Mouse (Mus musculus) liver, embryonic 11.5 days (tissue): ENCODE data around the gene Cks1b. TPM values are rescaled to one million over a fixed set of nuclear protein-coding genes. Genes with fewer than 3 reads are reported as not detected.

ENCODE experiments used
- ATAC-seq: fragments of 200-750 bp; cut with Nextera tagmentation; replicated peaks from 2 replicates; pipeline ENCODE4 v1.8.0; 2017; ENCODE audit warnings: moderate number of reproducible peaks, mild to moderate bottlenecking, moderate TSS enrichment, moderate library complexity; ENCODE audit not compliant: low FRiP score
- DNase-seq: peaks from one replicate; pipeline ENCODE4 v3.0.0-alpha.2; 2017; ENCODE audit warnings: low spot score
- H3K27ac ChIP-seq: fragments of 300-500 bp; sonication (generic); 2 replicates; pipeline ENCODE4 v1.5.1; 2014; ENCODE audit warnings: mild to moderate bottlenecking, low read depth, low read length, control low read depth
- H3K27me3 ChIP-seq: fragments of 300-500 bp; sonication (generic); replicated peaks from 2 replicates; pipeline ENCODE4 v1.6.1; 2014; ENCODE audit warnings: low read length, mixed read lengths; ENCODE audit not compliant: control insufficient read depth, insufficient read depth
- H3K36me3 ChIP-seq: fragments of 300-500 bp; sonication (generic); 2 replicates; pipeline ENCODE4 v1.6.1; 2014; ENCODE audit warnings: mild to moderate bottlenecking, low read length, moderate library complexity, mixed read lengths; ENCODE audit not compliant: control insufficient read depth, insufficient read depth
- H3K4me1 ChIP-seq: fragments of 300-500 bp; sonication (generic); replicated peaks from 2 replicates; pipeline ENCODE4 v1.6.1; 2014; ENCODE audit warnings: low read length, mixed read lengths; ENCODE audit not compliant: control insufficient read depth, insufficient read depth
- H3K4me2 ChIP-seq: fragments of 300-500 bp; sonication (generic); 2 replicates; pipeline ENCODE4 v1.6.1; 2014; ENCODE audit warnings: mild to moderate bottlenecking, control low read depth, moderate library complexity
- H3K4me3 ChIP-seq: fragments of 300-500 bp; sonication (generic); 2 replicates; pipeline ENCODE4 v1.5.1; 2014; ENCODE audit warnings: low read depth, low read length, control low read depth
- H3K9ac ChIP-seq: fragments of 300-500 bp; sonication (generic); 2 replicates; pipeline ENCODE4 v1.6.1; 2014; ENCODE audit warnings: low read depth, low read length, control low read depth
- H3K9me3 ChIP-seq: fragments of 300-500 bp; sonication (generic); 2 replicates; pipeline ENCODE4 v1.6.1; 2016; ENCODE audit warnings: low read length, inconsistent platforms, mixed read lengths; ENCODE audit not compliant: control insufficient read depth
- WGBS: fragments of 180-500 bp; shearing (Covaris S2); extraction: QIAGEN DNeasy Blood & Tissue Kit; methylation state at CpG from one replicate; pipeline ENCODE4 v1.1.7; 2014; 5-methylcytosine and 5-hydroxymethylcytosine counted together
- polyA plus RNA-seq: library from polyadenylated mRNA; unstranded; fragments of >200 nt; fragmentation: Nextera tagmentation; extraction: Ambion mirVana; gene quantifications from 2 replicates; pipeline ENCODE4 v1.2.1, GENCODE M21; 2014

The Cks1b gene
- polyA plus RNA-seq, 1 experiment from 2014 or later: 498 TPM

- H3K4me3 ChIP-seq: peak overlapping the region; percentile 64
- no peak overlapping the region for H3K27ac ChIP-seq
- peak overlapping the region; percentile 99 for H3K4me2 ChIP-seq
- DNase-seq: peak; percentile 70
- ATAC-seq: 0 out of 2 replicates have a peak, but pooled peaks have one; percentile 18
- WGBS: under 1% methylated on average over 41 of the region's 44 CpGs
- H3K36me3 ChIP-seq: no peaks in the 10 kb centered on the region
- no peaks in the 10 kb centered on the region; the same call in 1 of the 2 replicates for H3K27me3 ChIP-seq
- no peaks in the 10 kb centered on the region for H3K9me3 ChIP-seq
- peak overlapping the region; percentile 66 for H3K9ac ChIP-seq
- peaks cover 29% of the 10 kb centered on the region for H3K4me1 ChIP-seq
Observed at GRCm38 (mm10) chr3:89395806-89396653, 22.2 kb downstream of the Cks1b start.

- Histone ChIP-seq H3K9ac (peak overlapping the region; percentile 70), H3K4me2 (peak overlapping the region; percentile 99), H3K27ac (peak overlapping the region; percentile 2; the same call in 1 of the 2 replicates), H3K4me1 (peaks cover 35% of the 10 kb centered on the region), H3K36me3 (no peaks in the 10 kb centered on the region), H3K27me3 (no peaks in the 10 kb centered on the region; the same call in 1 of the 2 replicates), H3K9me3 (no peaks in the 10 kb centered on the region), H3K4me3 (peak overlapping the region; percentile 64)
- WGBS: 1% methylated on average over 10 of the region's 10 CpGs
- no peak for DNase-seq
- ATAC-seq: no peak
Observed at GRCm38 (mm10) chr3:89395419-89395805, 22.8 kb downstream of the Cks1b start.

GRCm38 (mm10) chr3:89394894-89395256 is 23.3 kb downstream of the Cks1b start:
- peak; percentile 80 for DNase-seq
- Histone ChIP-seq H3K4me2 (peak overlapping the region; percentile 99), H3K27ac (peak overlapping the region; percentile 88), H3K4me3 (peak overlapping the region; percentile 64), H3K9ac (peak overlapping the region; percentile 70), H3K9me3 (no peaks in the 10 kb centered on the region), H3K4me1 (peaks cover 35% of the 10 kb centered on the region), H3K27me3 (no peaks in the 10 kb centered on the region; the same call in 1 of the 2 replicates), H3K36me3 (no peaks in the 10 kb centered on the region)
- under 1% methylated on average over 12 of the region's 12 CpGs for WGBS
- peak; percentile 24; the same call in 1 of the 2 replicates for ATAC-seq

GRCm38 (mm10) chr3:89394006-89394893 is 23.9 kb downstream of the Cks1b start, which contains the start of gene Zbtb7b:
Zbtb7b (minus strand) TSS chr3:89394776.
- Histone ChIP-seq H3K9ac (peak within 1 kb of the TSS; percentile 70), H3K4me2 (peak within 1 kb of the TSS; percentile 99), H3K36me3 (no peaks in the 10 kb centered on the region), H3K4me3 (peak within 1 kb of the TSS; percentile 64), H3K9me3 (no peaks in the 10 kb centered on the region), H3K27me3 (no peaks in the 10 kb centered on the region; the same call in 1 of the 2 replicates), H3K4me1 (peaks cover 38% of the 10 kb centered on the region), H3K27ac (peak within 1 kb of the TSS; percentile 88)
- peak; percentile 66 for ATAC-seq
- peak; percentile 81 for DNase-seq
- WGBS: under 1% methylated on average over 38 of the region's 42 CpGs

- peak; percentile 92 for ATAC-seq
- WGBS: under 1% methylated on average over 15 of the region's 15 CpGs
- peak overlapping the region; percentile 88 for H3K27ac ChIP-seq
Observed at GRCm38 (mm10) chr3:89393605-89394004, 24.6 kb downstream of the Cks1b start.

GRCm38 (mm10) chr3:89392871-89393311 is 25.3 kb downstream of the Cks1b start:
- Histone ChIP-seq H3K27ac (peak overlapping the region; percentile 43; the same call in 1 of the 2 replicates), H3K4me3 (peak overlapping the region; percentile 64), H3K36me3 (no peaks in the 10 kb centered on the region), H3K27me3 (no peaks in the 10 kb centered on the region; the same call in 1 of the 2 replicates), H3K9me3 (no peaks in the 10 kb centered on the region), H3K4me1 (peaks cover 45% of the 10 kb centered on the region), H3K4me2 (peak overlapping the region; percentile 99), H3K9ac (peak overlapping the region; percentile 61)
- under 1% methylated on average over 23 of the region's 24 CpGs for WGBS
- ATAC-seq: no peak
- peak; percentile 59 for DNase-seq

More at GRCm38 (mm10) chr3:89393605-89394004, 24.6 kb downstream of the Cks1b start:
- H3K4me3 ChIP-seq: peak overlapping the region; percentile 64
- H3K4me2 ChIP-seq: peak overlapping the region; percentile 99
- H3K9ac ChIP-seq: peak overlapping the region; percentile 70
- DNase-seq: peak; percentile 96
- peaks cover 38% of the 10 kb centered on the region for H3K4me1 ChIP-seq
- H3K27me3 ChIP-seq: no peaks in the 10 kb centered on the region; the same call in 1 of the 2 replicates
- H3K36me3 ChIP-seq: no peaks in the 10 kb centered on the region
- H3K9me3 ChIP-seq: no peaks in the 10 kb centered on the region

GRCm38 (mm10) chr3:89391663-89392511 is 26.3 kb downstream of the Cks1b start:
- WGBS: 1% methylated on average over 51 of the region's 56 CpGs
- no peaks in the 10 kb centered on the region for H3K9me3 ChIP-seq
- peak overlapping the region; percentile 43 for H3K27ac ChIP-seq
- no peaks in the 10 kb centered on the region; the same call in 1 of the 2 replicates for H3K27me3 ChIP-seq
- H3K36me3 ChIP-seq: no peaks in the 10 kb centered on the region
- peak overlapping the region; percentile 99 for H3K4me2 ChIP-seq
- no peak for ATAC-seq
- H3K9ac ChIP-seq: peak overlapping the region; percentile 61
- peaks cover 53% of the 10 kb centered on the region for H3K4me1 ChIP-seq
- H3K4me3 ChIP-seq: peak overlapping the region; percentile 64
- peak; percentile 66 for DNase-seq
